Mouse (Mus musculus) MEL (cell line): ENCODE measurements around the gene Rad51. TPM values are rescaled to one million over a fixed set of nuclear protein-coding genes. Genes with fewer than 3 reads are reported as not detected.

ENCODE experiments used
- DNase-seq: peaks from one replicate; pipeline ENCODE4 v3.0.0; 2011; ENCODE audit warnings: low read depth, low spot score
- H3K27ac ChIP-seq: 2 replicates; pipeline ENCODE4 v1.5.1; 2012; ENCODE audit warnings: low read depth, mild to moderate bottlenecking, control low read depth, low read length, moderate library complexity; ENCODE audit not compliant: control insufficient read depth
- H3K27me3 ChIP-seq, 2 experiments: fragments of 150-350 bp in 1 of 2; sonication (generic) in 1 of 2; 2 replicates each; pipeline ENCODE4 v1.6.1; 2012; ENCODE audit warnings: low read length in 2 of 2, mild to moderate bottlenecking in 2 of 2, improper control_type of control experiment in 1 of 2, moderate library complexity in 1 of 2; ENCODE audit not compliant: insufficient read depth in 2 of 2, control insufficient read depth in 1 of 2
- H3K36me3 ChIP-seq, 2 experiments: 2 replicates each; pipeline ENCODE4 v1.6.1; 2012 to 2014; ENCODE audit warnings: low read length in 2 of 2, improper control_type of control experiment in 1 of 2, inconsistent platforms in 1 of 2, mild to moderate bottlenecking in 1 of 2; ENCODE audit not compliant: insufficient read depth in 2 of 2, control insufficient read depth in 1 of 2
- H3K4me1 ChIP-seq, 2 experiments: fragments of 150-350 bp in 1 of 2; sonication (generic) in 1 of 2; 2 replicates each; pipeline ENCODE4 v1.6.1; 2012; ENCODE audit warnings: low read length in 2 of 2, improper control_type of control experiment in 1 of 2, mild to moderate bottlenecking in 1 of 2; ENCODE audit not compliant: insufficient read depth in 2 of 2, control insufficient read depth in 1 of 2
- H3K4me3 ChIP-seq, 2 experiments: fragments of 150-350 bp in 1 of 2; sonication (generic) in 1 of 2; 2 replicates each; pipeline ENCODE4 v1.5.1; 2012; ENCODE audit warnings: low read depth in 2 of 2, low read length in 2 of 2, mild to moderate bottlenecking in 2 of 2, moderate library complexity in 2 of 2, control low read depth in 1 of 2, improper control_type of control experiment in 1 of 2; ENCODE audit not compliant: control insufficient read depth in 1 of 2, insufficient read depth in 1 of 2
- H3K79me2 ChIP-seq: 2 replicates; pipeline ENCODE4 v1.6.1; 2012; ENCODE audit warnings: mild to moderate bottlenecking, low read length, moderate library complexity; ENCODE audit not compliant: control insufficient read depth, poor library complexity, insufficient read depth
- H3K9ac ChIP-seq: 2 replicates; pipeline ENCODE4 v1.6.1; 2012; ENCODE audit warnings: low read depth, mild to moderate bottlenecking, control low read depth, low read length, moderate library complexity; ENCODE audit not compliant: control insufficient read depth, poor library complexity, severe bottlenecking
- H3K9me3 ChIP-seq: fragments of 150-350 bp; sonication (generic); replicated peaks from 2 replicates; pipeline ENCODE4 v1.6.1; 2012; ENCODE audit warnings: mild to moderate bottlenecking, low read length, improper control_type of control experiment, moderate library complexity; ENCODE audit not compliant: insufficient read depth
- CHD1 ChIP-seq: IDR thresholded peaks from 2 replicates; pipeline ENCODE4 v1.6.1; 2012; ENCODE audit warnings: low read depth, mild to moderate bottlenecking, inconsistent platforms, low read length, improper control_type of control experiment
- CTCF ChIP-seq, 3 experiments: IDR thresholded peaks in 2 of 3; conservative IDR thresholded peaks in 1 of 3; 2 replicates each; pipeline ENCODE4 v1.5.1; 2011 to 2012; ENCODE audit warnings: low read length in 3 of 3, low read depth in 2 of 3, mild to moderate bottlenecking in 2 of 3, improper control_type of control experiment in 1 of 3, inconsistent platforms in 1 of 3, mixed read lengths in 1 of 3, moderate library complexity in 1 of 3; ENCODE audit not compliant: control insufficient read depth in 1 of 3, insufficient read depth in 1 of 3, poor library complexity in 1 of 3, severe bottlenecking in 1 of 3
- GATA1 ChIP-seq: IDR thresholded peaks from 2 replicates; pipeline ENCODE4 v1.6.1; 2011; ENCODE audit warnings: low read depth, low read length, improper control_type of control experiment
- JUND ChIP-seq: IDR thresholded peaks from 2 replicates; pipeline ENCODE4 v1.6.1; 2011; ENCODE audit warnings: low read depth, mild to moderate bottlenecking, improper control_type of control experiment, low read length
- KAT2A ChIP-seq: conservative IDR thresholded peaks from 2 replicates; pipeline ENCODE4 v1.6.1; 2012; ENCODE audit warnings: low read depth, low read length, improper control_type of control experiment, inconsistent platforms
- MAFK ChIP-seq: IDR thresholded peaks from 2 replicates; pipeline ENCODE4 v1.6.1; 2011; ENCODE audit warnings: low read depth, mild to moderate bottlenecking, low read length, improper control_type of control experiment, borderline replicate concordance
- MAX ChIP-seq: IDR thresholded peaks from 2 replicates; pipeline ENCODE4 v1.6.1; 2011; ENCODE audit warnings: low read length, improper control_type of control experiment
- MXI1 ChIP-seq: IDR thresholded peaks from 2 replicates; pipeline ENCODE4 v1.6.1; 2011; ENCODE audit warnings: mild to moderate bottlenecking, low read depth, low read length, improper control_type of control experiment
- MYB ChIP-seq: IDR thresholded peaks from 2 replicates; pipeline ENCODE4 v1.6.1; 2011; ENCODE audit warnings: mild to moderate bottlenecking, low read depth, low read length, improper control_type of control experiment
- NELFE ChIP-seq: IDR thresholded peaks from 2 replicates; pipeline ENCODE4 v1.6.1; 2011; ENCODE audit warnings: low read depth, low read length, improper control_type of control experiment
- POLR2A ChIP-seq, 2 experiments: IDR thresholded peaks; 2 replicates each; pipeline ENCODE4 v1.6.1; 2011 to 2012; ENCODE audit warnings: low read length in 2 of 2, mild to moderate bottlenecking in 2 of 2, control low read depth in 1 of 2, improper control_type of control experiment in 1 of 2, low read depth in 1 of 2, moderate library complexity in 1 of 2; ENCODE audit not compliant: control insufficient read depth in 1 of 2, insufficient read depth in 1 of 2, poor library complexity in 1 of 2
- POLR2AphosphoS2 ChIP-seq: IDR thresholded peaks from 2 replicates; pipeline ENCODE4 v1.6.1; 2011; ENCODE audit warnings: low read length, improper control_type of control experiment
- SIN3A ChIP-seq: IDR thresholded peaks from 2 replicates; pipeline ENCODE4 v1.6.1; 2012; ENCODE audit warnings: low read length, improper control_type of control experiment, inconsistent platforms
- TAL1 ChIP-seq: IDR thresholded peaks from 2 replicates; pipeline ENCODE4 v1.6.1; 2012; ENCODE audit warnings: mild to moderate bottlenecking, inconsistent platforms, low read length, moderate library complexity, mixed read lengths
- TCF12 ChIP-seq: IDR thresholded peaks from 2 replicates; pipeline ENCODE4 v1.6.1; 2014; ENCODE audit warnings: low read depth, mild to moderate bottlenecking, inconsistent platforms, low read length, improper control_type of control experiment, moderate library complexity
- UBTF ChIP-seq: IDR thresholded peaks from 2 replicates; pipeline ENCODE4 v1.6.1; 2012; ENCODE audit warnings: low read depth, mild to moderate bottlenecking, inconsistent platforms, low read length, improper control_type of control experiment, moderate library complexity, borderline replicate concordance; ENCODE audit not compliant: insufficient read depth
- USF1 ChIP-seq: IDR thresholded peaks from 2 replicates; pipeline ENCODE4 v1.6.1; 2014; ENCODE audit warnings: low read depth, mild to moderate bottlenecking, inconsistent platforms, low read length, improper control_type of control experiment, moderate library complexity
- ZC3H11A ChIP-seq: IDR thresholded peaks from 2 replicates; pipeline ENCODE4 v1.6.1; 2012; ENCODE audit warnings: low read depth, mild to moderate bottlenecking, inconsistent platforms, low read length, improper control_type of control experiment
- ZNF384 ChIP-seq: IDR thresholded peaks from 2 replicates; pipeline ENCODE4 v1.6.1; 2012; ENCODE audit warnings: low read depth, mild to moderate bottlenecking, inconsistent platforms, low read length, improper control_type of control experiment
- polyA plus RNA-seq, 2 experiments: library from polyadenylated mRNA; stranded (reverse) in 1 of 2; unstranded in 1 of 2; fragments of >175 nt in 1 of 2; fragments of >200 nt in 1 of 2; gene quantifications; 2 replicates each; pipeline versions ENCODE4 v1.2.1 to v1.2.4; 2012; ENCODE audit warnings: low replicate concordance in 2 of 2, low read depth in 1 of 2; ENCODE audit not compliant: insufficient read length in 2 of 2, insufficient read depth in 1 of 2, missing spikeins in 1 of 2
- total RNA-seq: library from RNA; depleted of rRNA; stranded (reverse); fragments of 300-350 nt; gene quantifications from 2 replicates; pipeline ENCODE4 v1.2.3, GENCODE M21; 2012

Gene Rad51
- total and polyA plus RNA-seq, 3 experiments, result 24.3 to 51.8 TPM; not detected in 1

- Histone ChIP-seq H3K9me3 (no peaks in the 10 kb centered on the region), H3K4me1 (peaks cover 7 to 35% of the 10 kb centered on the region in 2 experiments; a peak in 3 of 4 replicates), H3K4me3 (no peak overlapping the region), H3K27ac (no peak overlapping the region), H3K27me3 (no peaks in the 10 kb centered on the region), H3K36me3 (peaks cover 0 to 14% of the 10 kb centered on the region in 2 experiments; a peak in 2 of 4 replicates), H3K9ac (no peak overlapping the region), H3K79me2 (no peaks in the 10 kb centered on the region)
- DNase-seq, result peak; percentile 48
- TF ChIP-seq JUND (peak; percentile 96), MXI1 (no peak)
These were observed 57.7 kb downstream of the Rad51 start for GRCm38 (mm10) chr2:119170282-119170681.

DNA sequence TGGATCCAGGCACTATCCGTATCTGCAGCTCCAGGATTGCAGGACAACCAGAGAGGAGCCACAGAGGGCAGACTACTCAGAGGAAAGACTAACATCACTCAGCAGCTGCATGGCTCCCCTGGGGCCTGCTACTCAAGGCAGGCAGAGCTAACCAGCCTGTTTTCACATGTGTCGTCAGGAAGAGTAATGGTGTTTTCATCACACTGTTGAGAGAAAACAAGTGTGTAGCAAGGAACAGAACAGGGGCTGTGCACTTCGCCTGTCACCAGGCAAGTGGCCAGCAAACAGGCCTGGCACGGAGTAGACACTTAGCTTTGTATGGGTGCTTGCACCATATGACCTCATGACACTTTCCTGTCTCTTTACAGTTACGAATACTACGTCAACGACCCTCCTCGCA, 59.0 kb downstream of the Rad51 start:
- Histone ChIP-seq H3K36me3 (peaks cover 0 to 14% of the 10 kb centered on the region in 2 experiments; a peak in 2 of 4 replicates), H3K9ac (no peak overlapping the region), H3K27ac (no peak overlapping the region), H3K4me1 (peaks cover 7 to 35% of the 10 kb centered on the region in 2 experiments; a peak in 3 of 4 replicates), H3K4me3 (no peak overlapping the region), H3K79me2 (no peaks in the 10 kb centered on the region)
- TF ChIP-seq TAL1, result no peak
- TF ChIP-seq TCF12, result no peak
- TF ChIP-seq KAT2A, result no peak
- TF ChIP-seq USF1, result no peak
- TF ChIP-seq SIN3A, result no peak
- no peak for TF ChIP-seq ZC3H11A
- TF ChIP-seq CHD1, result no peak
- no peak for TF ChIP-seq ZNF384
- no peak for TF ChIP-seq POLR2AphosphoS2
- no peak for TF ChIP-seq MYB
- no peak for TF ChIP-seq MAFK
- TF ChIP-seq POLR2A (IDR thresholded peaks at IDR 0.05; ENCODE audit: control insufficient read depth in 1 of 2, insufficient read depth in 1 of 2, low read depth in 1 of 2, low read length in 2 of 2, poor library complexity in 1 of 2), result no peak
- TF ChIP-seq UBTF, result no peak
- no peak for TF ChIP-seq MAX
- TF ChIP-seq MXI1, result no peak
- TF ChIP-seq NELFE, result no peak
- no peak for TF ChIP-seq CTCF (IDR thresholded peaks at IDR 0.05 in 2 of 3, conservative IDR thresholded peaks at IDR 0.05 in 1 of 3; ENCODE audit: control insufficient read depth in 1 of 3, insufficient read depth in 1 of 3, low read depth in 2 of 3, low read length in 3 of 3, poor library complexity in 1 of 3, severe bottlenecking in 1 of 3)
- no peak for TF ChIP-seq GATA1
- TF ChIP-seq, all 39 proteins: peak for 0
- Histone ChIP-seq H3K27me3 (no peaks in the 10 kb centered on the region), H3K9me3 (no peaks in the 10 kb centered on the region)
- DNase-seq, result no peak
